Mouse (Mus musculus) adrenal gland, postnatal 14 days (tissue): ENCODE data around the gene Dot1l. TPM values are rescaled to one million over a fixed set of nuclear protein-coding genes. Genes with fewer than 3 reads are reported as not detected.
A peak's percentile ranks its signal among the peaks of the same experiment; 100 is the strongest.

Experiments
- DNase-seq: peaks from one replicate; pipeline ENCODE4 v3.0.0; 2021; ENCODE audit warnings: mixed read lengths
- long read RNA-seq, 2 experiments: library from polyadenylated mRNA; stranded (forward); transcript quantifications; one replicate each; pipeline ENCODE4 v2.0.0; 2021
- total RNA-seq: library from RNA; stranded (reverse); gene quantifications from 2 replicates; pipeline ENCODE4 v1.2.3, GENCODE M21; 2021

The Dot1l gene
- 82.3 and 90.7 TPM in 2 replicates for total RNA-seq
- long read RNA-seq, experiment 1, full-length matches to known transcripts, result 1 of 48 reads
- long read RNA-seq, experiment 1, partial matches to known transcripts, result 25 of 48 reads
- long read RNA-seq, experiment 1, other reads (novel, unspliced or antisense), result 22 of 48 reads
- long read RNA-seq, experiment 2, full-length matches to known transcripts, result 6 of 55 reads
- long read RNA-seq, experiment 2, partial matches to known transcripts, result 29 of 55 reads
- long read RNA-seq, experiment 2, other reads (novel, unspliced or antisense), result 20 of 55 reads

- DNase-seq, result peak; percentile 100
These were observed at the start of gene Dot1l for GRCm38 (mm10) chr10:80754594-80755290. Gene Dot1l (plus strand): TSS chr10:80755206.

DNA sequence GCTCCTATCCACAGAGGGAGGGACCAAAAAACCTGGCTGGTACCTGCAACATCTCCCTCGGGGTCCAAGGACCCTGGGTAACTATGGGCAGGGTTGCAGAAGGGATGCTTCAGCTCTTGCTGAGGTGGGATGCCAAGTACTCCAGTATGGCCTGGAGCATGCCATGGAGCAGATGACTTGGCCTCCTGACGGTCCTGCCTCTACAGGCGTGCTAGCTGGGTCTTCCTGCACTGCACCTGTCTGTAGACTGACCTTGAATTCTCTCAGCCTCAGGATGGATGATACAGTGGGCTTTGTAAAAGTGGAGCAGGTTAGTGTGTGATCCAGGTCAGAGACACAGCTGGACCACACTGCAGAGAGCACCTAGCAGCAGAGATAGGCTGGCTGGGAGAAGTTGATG is 49.5 kb upstream of the Dot1l start:
- DNase-seq, result no peak

DNA sequence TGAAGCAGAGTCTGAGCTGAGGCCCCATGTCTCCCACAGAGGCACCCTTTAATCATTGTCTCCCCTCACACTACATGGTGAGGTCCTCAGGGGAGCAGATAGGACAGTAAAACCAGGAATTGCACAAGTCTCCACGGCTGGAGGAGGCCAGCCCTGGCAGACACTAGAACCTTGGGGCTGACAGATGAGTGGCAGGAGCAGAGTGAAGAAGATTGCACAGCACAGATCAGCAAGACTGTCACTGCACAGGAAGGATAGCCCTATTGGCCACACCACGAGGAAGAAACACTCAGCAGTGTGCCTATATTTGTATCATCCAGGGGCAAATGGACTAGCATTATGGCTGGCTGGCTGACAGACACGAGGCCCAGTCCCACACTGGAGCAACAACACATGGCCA is 44.2 kb upstream of the Dot1l start:
- no peak for DNase-seq

GRCm38 (mm10) chr10:80717281-80717680 is 37.7 kb upstream of the Dot1l start:
- peak; percentile 82 for DNase-seq

GRCm38 (mm10) chr10:80727369-80728127 is 27.5 kb upstream of the Dot1l start:
- no peak for DNase-seq

- no peak for DNase-seq
These were observed 22.4 kb upstream of the Dot1l start for GRCm38 (mm10) chr10:80732611-80733101.

- peak; percentile 63 for DNase-seq
These were observed 18.3 kb upstream of the Dot1l start for GRCm38 (mm10) chr10:80736731-80737130.

- no peak for DNase-seq
These were observed 16.3 kb upstream of the Dot1l start for GRCm38 (mm10) chr10:80738657-80739056.

DNA sequence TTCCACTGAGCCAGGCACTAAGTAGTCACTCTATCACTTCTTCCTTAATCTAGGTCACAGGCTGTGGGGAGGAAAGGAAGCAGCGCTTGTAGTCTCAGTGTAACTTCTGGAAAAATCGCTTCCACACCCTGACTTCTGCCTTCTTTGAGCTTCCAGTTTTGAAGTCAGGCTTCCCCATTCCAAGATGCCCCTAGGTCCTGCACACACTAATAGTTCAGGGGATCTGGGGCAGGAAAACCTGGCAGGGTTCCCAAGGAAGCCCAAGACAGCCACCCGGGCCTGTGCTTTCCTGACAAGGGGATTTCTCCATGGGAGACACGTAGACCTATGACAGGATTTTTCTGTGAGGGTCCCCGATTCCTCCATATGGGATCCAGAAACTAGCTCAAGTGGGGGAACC is 13.9 kb upstream of the Dot1l start:
- DNase-seq, result peak; percentile 48

DNA sequence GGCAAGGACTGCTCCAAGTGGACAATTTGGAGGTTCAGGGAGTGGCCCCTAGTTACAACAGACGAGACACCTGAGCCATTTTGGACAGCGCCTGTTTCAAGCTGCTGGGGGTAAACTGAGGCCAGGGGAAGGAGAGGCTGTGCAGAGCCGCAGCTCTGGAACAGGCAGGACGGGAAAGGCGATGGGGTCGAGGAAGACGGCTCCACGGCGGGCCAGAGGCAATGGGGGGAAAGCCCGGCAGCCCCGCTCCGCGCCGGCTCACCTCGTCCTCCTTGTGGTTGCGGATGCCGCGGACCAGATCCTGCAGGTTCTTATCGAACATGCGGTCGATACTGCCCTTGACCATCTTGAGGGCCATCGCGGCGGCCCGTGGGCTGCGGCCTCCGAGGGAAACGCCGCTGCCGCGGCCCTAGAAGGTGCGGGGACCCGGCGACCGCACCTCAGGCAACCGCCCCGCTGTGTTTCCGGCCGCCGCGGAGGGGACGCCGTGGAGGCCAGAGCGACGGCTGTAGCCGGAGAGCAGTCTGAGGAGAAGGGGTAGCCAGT is 13.3 kb upstream of the Dot1l start:
- DNase-seq, result no peak

- peak; percentile 99 for DNase-seq
These were observed 12.6 kb upstream of the Dot1l start, which contains the start of gene Ap3d1 for GRCm38 (mm10) chr10:80742180-80742978. Gene Ap3d1 (minus strand): TSS chr10:80742264.

DNA sequence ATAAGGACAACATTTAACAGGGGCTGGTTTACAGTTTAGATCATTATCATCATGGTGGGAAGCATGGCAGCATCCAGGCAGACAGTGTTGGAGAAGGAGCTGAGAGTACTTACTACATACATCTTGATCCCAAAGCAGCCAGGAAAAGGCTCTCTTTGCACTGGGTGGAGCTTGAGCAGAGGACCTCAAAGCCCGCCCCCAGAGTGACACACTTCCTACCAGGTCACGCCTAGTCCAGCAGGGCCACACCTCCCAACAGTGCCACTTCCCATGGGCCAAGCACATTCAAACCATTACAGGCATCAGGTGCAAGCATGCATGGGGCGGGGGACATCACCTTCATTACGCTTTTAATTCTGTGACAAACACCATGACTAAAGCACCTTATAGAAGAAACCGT is 10.7 kb upstream of the Dot1l start:
- peak; percentile 86 for DNase-seq

DNA sequence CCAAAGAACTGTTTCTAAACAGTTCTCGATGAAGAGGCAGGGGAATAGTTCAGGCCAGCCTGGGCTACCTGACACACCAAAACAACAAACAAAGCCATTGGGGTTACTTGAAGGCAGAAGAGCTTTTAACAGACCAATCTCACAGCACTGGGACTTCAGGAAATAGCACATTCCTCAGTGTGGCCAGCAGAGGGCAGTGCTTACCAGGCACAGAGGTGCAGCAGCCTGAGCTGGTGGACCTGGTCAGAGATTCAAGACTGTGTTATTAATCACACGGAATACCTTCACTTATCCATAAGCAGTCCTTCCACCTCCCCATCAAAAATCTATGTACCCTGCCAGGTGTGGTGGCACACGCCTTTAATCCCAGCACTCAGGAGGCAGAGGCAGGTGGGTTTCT is 7.6 kb upstream of the Dot1l start:
- peak; percentile 91 for DNase-seq

DNA sequence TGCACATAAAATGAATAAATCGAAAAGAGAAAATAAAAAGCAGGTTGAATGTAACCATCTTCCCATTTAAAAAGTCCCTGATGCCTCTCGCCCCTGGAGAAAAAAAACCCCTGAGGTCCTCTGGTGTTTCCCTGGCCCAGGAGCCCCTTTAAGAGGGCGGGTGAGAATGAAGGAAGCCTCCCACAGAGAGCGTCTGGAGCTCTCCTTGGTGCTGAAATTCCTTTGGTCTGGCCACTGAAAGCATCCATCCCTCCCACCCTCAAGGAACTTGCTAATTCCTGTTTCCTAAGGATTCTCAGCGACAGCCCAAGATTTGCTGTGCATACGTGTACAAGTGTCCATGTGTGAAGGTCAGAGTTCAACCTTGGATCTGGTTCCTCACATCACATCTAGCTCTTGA is 6.4 kb upstream of the Dot1l start:
- DNase-seq, result peak; percentile 83

DNA sequence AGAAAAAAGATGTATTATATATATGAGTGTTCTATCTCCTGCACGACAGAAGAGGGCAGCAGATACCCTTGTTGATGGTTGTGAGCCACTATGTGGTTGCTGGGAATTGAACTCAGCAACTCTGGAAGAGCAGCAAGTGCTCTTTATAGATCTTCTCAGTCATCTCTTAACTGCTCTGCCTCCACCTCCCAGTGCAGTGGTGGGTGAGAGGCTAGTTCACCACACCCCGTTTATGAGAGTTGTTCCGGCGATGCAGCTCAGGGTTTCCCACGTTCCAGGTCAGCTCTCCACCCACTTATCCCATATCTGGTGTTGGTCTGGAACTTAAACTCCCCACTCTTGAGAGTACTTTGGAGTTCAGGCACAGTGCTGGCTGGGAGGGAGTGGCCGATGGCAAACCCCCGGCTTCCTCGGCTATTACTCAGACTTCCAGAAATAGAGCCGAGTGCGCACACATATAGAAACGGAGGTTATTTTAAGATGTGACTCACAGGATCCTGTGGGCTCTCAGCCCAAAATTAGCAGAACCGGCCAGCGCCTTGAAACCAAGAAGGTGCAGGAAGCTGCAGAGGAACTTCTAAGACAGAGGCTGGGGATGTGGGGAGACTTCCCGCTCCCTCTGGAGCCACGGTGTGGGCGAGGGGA is 3.7 kb upstream of the Dot1l start:
- DNase-seq, result peak; percentile 78

- peak; percentile 91 for DNase-seq
These were observed 2.9 kb upstream of the Dot1l start for GRCm38 (mm10) chr10:80752079-80752625.

DNA sequence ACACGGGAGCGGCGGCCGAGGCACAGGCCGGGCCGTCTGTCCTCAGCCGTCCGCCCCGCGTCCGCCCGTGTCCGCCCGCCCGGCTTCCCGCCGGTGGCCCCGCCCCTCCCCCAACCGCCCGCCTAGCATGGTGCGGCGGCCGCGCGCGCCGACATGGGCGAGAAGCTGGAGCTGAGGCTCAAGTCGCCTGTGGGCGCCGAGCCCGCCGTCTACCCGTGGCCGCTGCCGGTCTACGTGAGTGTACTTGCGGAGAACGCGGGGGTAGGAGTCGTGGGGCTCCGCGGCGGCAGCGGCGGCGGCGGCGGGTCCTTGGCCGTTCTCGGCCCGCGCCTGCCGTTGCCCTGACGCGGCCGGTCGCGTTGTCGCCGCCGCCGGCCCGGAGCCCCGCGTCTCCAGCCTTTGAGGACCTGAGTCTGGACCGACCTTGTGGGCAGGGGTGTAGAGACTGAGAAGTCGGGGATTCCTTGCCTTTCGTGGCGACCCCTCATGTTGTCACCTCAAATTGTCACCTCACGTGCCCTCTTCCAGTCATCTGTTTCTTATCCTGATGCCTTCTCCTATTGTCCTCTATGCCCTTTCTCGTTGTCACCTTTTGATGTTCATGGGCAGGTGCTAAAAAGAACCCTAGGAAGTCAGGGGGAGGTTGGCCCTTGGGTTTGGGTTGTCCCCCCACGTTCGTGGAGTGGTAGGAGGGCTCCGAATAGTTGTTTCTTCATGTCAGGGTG is 447 bp downstream of the Dot1l start:
- DNase-seq, result no peak

GRCm38 (mm10) chr10:80756099-80756498 is 1.1 kb downstream of the Dot1l start:
- no peak for DNase-seq

DNA sequence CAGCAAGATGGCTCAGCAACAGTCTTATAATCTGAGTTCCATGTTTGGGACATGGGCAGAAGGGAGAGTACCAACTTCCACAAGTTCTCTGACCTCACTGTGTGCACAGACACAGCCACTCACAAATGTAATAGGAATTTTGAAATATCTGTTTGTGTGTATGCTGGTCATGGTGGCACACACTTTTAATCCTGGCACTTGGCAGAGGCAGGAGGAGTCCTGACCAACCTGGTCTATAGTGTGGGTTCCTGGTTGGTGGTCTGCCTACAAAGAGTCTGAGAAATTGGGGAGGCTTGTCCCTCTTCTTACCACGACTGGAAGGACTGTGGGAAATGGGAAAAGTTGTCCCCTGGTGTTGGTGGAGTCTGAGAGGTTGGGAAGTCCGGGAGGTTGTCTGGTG is 1.5 kb downstream of the Dot1l start:
- no peak for DNase-seq

- peak; percentile 36 for DNase-seq
These were observed 2.0 kb downstream of the Dot1l start for GRCm38 (mm10) chr10:80756967-80757366.
